In genomic region chr7:28780857-28781256, GRCm38 (mm10) we compare ENCODE assay signal across 9 mouse cellular contexts. TPM values are rescaled to one million over a fixed set of nuclear protein-coding genes. Genes with fewer than 3 reads are reported as not detected.
DNase-seq lines count a peak whose midpoint lies in the region; ATAC-seq and TF ChIP-seq lines count a peak whose summit lies in the region.
"Had no signal": no experiment of that assay in that cellular context is flagged by ENCODE, and none has a peak within 500 bp of the region (broad histone marks: within the 10 kb centered on the region; RNA-seq: fewer than 3 reads in every experiment).

No protein-coding gene starts in this region.

- peak; percentile 34; the same call in 1 of the 2 replicates for ATAC-seq in heart, embryonic 16.5 days (replicated peaks; ENCODE audit: extremely low read depth, insufficient read depth, low FRiP score)
- ATAC-seq in heart, embryonic 12.5 days (ENCODE audit: insufficient number of reproducible peaks, low FRiP score), result no peak

- TF ChIP-seq CTCF in thymus, adult 2 months (IDR thresholded peaks at IDR 0.05; ENCODE audit: borderline replicate concordance, control insufficient read depth, extremely low read depth, insufficient read depth, low read length, poor library complexity), result no peak

- no peak overlapping the region for H3K4me3 ChIP-seq in heart, embryonic 16.5 days (ENCODE audit: low read length)
- no peak overlapping the region for H3K4me3 ChIP-seq in heart, embryonic 12.5 days
- peak overlapping the region; percentile 16; the same call in 1 of the 2 replicates for H3K4me3 ChIP-seq in thymus, adult 2 months (ENCODE audit: control insufficient read depth, insufficient read depth, low read length)
- H3K4me3 ChIP-seq: hindbrain, embryonic 15.5 days had no signal

- H3K36me3 ChIP-seq in heart, embryonic 16.5 days (ENCODE audit: control insufficient read depth, insufficient read depth), result peaks cover 5% of the 10 kb centered on the region; the same call in 1 of the 2 replicates
- H3K36me3 ChIP-seq in heart, embryonic 12.5 days, result peaks cover 35% of the 10 kb centered on the region
- H3K36me3 ChIP-seq in thymus, adult 2 months (ENCODE audit: control insufficient read depth, insufficient read depth, low read length), result no peaks in the 10 kb centered on the region

- H3K4me2 ChIP-seq in heart, embryonic 16.5 days (ENCODE audit: low read depth, low read length), result no peak overlapping the region
- no peak overlapping the region for H3K4me2 ChIP-seq in heart, embryonic 12.5 days
- H3K4me2 ChIP-seq: hindbrain, embryonic 15.5 days had no signal

- H3K27ac ChIP-seq in heart, embryonic 16.5 days (ENCODE audit: low read length), result peak overlapping the region; percentile 76
- no peak overlapping the region for H3K27ac ChIP-seq in heart, embryonic 12.5 days (ENCODE audit: poor library complexity, severe bottlenecking)
- peak overlapping the region; percentile 96 for H3K27ac ChIP-seq in thymus, adult 2 months (ENCODE audit: control insufficient read depth, insufficient read depth, low read length)
- H3K27ac ChIP-seq: hindbrain, embryonic 15.5 days had no signal

- H3K4me1 ChIP-seq in heart, embryonic 16.5 days (ENCODE audit: control insufficient read depth, insufficient read depth, low read length), result peaks cover 7% of the 10 kb centered on the region
- peaks cover 26% of the 10 kb centered on the region for H3K4me1 ChIP-seq in heart, embryonic 12.5 days (replicated peaks)
- H3K4me1 ChIP-seq in thymus, adult 2 months (replicated peaks; ENCODE audit: control insufficient read depth, insufficient read depth, low read length), result peaks cover 52% of the 10 kb centered on the region

- H3K9ac ChIP-seq in heart, embryonic 16.5 days (ENCODE audit: low read length), result peak overlapping the region; percentile 17; the same call in 1 of the 2 replicates
- H3K9ac ChIP-seq in heart, embryonic 12.5 days, result no peak overlapping the region
- H3K9ac ChIP-seq: hindbrain, embryonic 15.5 days had no signal

- no peak for TF ChIP-seq POLR2A in thymus, adult 2 months (IDR thresholded peaks at IDR 0.05; ENCODE audit: control insufficient read depth, extremely low read depth, insufficient read depth, low read length, poor library complexity)

- no peaks in the 10 kb centered on the region for H3K9me3 ChIP-seq in heart, embryonic 16.5 days (replicated peaks; ENCODE audit: control insufficient read depth, low read length)
- no peaks in the 10 kb centered on the region for H3K9me3 ChIP-seq in heart, embryonic 12.5 days (replicated peaks)
- H3K9me3 ChIP-seq: hindbrain, embryonic 15.5 days had no signal

- DNase-seq in adrenal gland, adult (ENCODE audit: inconsistent age in 2 of 2, low spot score in 1 of 2), result peak; percentile 64 to 70
- no peak for DNase-seq in adrenal gland, postnatal 4 days (ENCODE audit: low spot score in 2 of 2)
- peak; percentile 51 to 54 for DNase-seq in right cerebral cortex, adult 2 months (ENCODE audit: low spot score in 2 of 2)
- no peak for DNase-seq in right cerebral cortex, postnatal 25 days
- peak; percentile 70 for DNase-seq in thymus, adult 2 months
- DNase-seq in layer of hippocampus, adult 9-10 months (ENCODE audit: low spot score), result no peak

- no peaks in the 10 kb centered on the region for H3K27me3 ChIP-seq in heart, embryonic 16.5 days (ENCODE audit: control insufficient read depth, insufficient read depth, low read length)
- H3K27me3 ChIP-seq in heart, embryonic 12.5 days (replicated peaks), result no peaks in the 10 kb centered on the region
- no peaks in the 10 kb centered on the region for H3K27me3 ChIP-seq in thymus, adult 2 months (ENCODE audit: control insufficient read depth, insufficient read depth, low read length)
- H3K27me3 ChIP-seq: hindbrain, embryonic 15.5 days had no signal

- WGBS in heart, embryonic 16.5 days, result 53% methylated on average over 7 of the region's 7 CpGs
- WGBS in heart, embryonic 12.5 days, result 65% methylated on average over 7 of the region's 7 CpGs
- WGBS in thymus, adult 2 months, result 2% methylated on average over 7 of the region's 7 CpGs

RNA-seq across cellular contexts. Expression of gene Rinl, which starts 7.9 kb away (rescaled TPM):
- total RNA-seq in adrenal gland, postnatal 4 days (2021), result 1 to 10 TPM; 2.2 to 4.2 TPM
- 5.8 and 11.1 TPM in 2 replicates for polyA plus RNA-seq in heart, embryonic 16.5 days (2015; fragmentation: Nextera tagmentation; extraction: Ambion mirVana)
- 2.7 and 2.8 TPM in 2 replicates for polyA plus RNA-seq in heart, embryonic 12.5 days (2016; fragmentation: Nextera tagmentation; extraction: Ambion mirVana)
- 91.9 and 93.7 TPM in 2 replicates for polyA plus RNA-seq in thymus, adult 2 months (2012; rRNA removed)

RNA-seq across cellular contexts. Expression of gene Nfkbib, which starts 13.5 kb away (rescaled TPM):
- 10 to 100 TPM; 24.6 to 27.3 TPM for total RNA-seq in adrenal gland, postnatal 4 days (2021)
- polyA plus RNA-seq in heart, embryonic 16.5 days (2015; fragmentation: Nextera tagmentation; extraction: Ambion mirVana), result 34.7 and 41.0 TPM in 2 replicates
- 30.0 and 32.1 TPM in 2 replicates for polyA plus RNA-seq in heart, embryonic 12.5 days (2016; fragmentation: Nextera tagmentation; extraction: Ambion mirVana)
- 75.5 and 78.8 TPM in 2 replicates for polyA plus RNA-seq in thymus, adult 2 months (2012; rRNA removed)

RNA-seq across cellular contexts. Expression of gene Sirt2, which starts 14.3 kb away (rescaled TPM):
- 10 to 100 TPM; 62.8 to 66.2 TPM for total RNA-seq in adrenal gland, postnatal 4 days (2021)
- 60.4 and 65.1 TPM in 2 replicates for polyA plus RNA-seq in heart, embryonic 16.5 days (2015; fragmentation: Nextera tagmentation; extraction: Ambion mirVana)
- polyA plus RNA-seq in heart, embryonic 12.5 days (2016; fragmentation: Nextera tagmentation; extraction: Ambion mirVana), result 46.6 and 49.0 TPM in 2 replicates
- 101 and 104 TPM in 2 replicates for polyA plus RNA-seq in thymus, adult 2 months (2012; rRNA removed)

RNA-seq across cellular contexts. Expression of gene Ccer2, which starts 24.9 kb away (rescaled TPM):
- total RNA-seq in adrenal gland, postnatal 4 days (2021), result not detected
- polyA plus RNA-seq in heart, embryonic 16.5 days (2015; fragmentation: Nextera tagmentation; extraction: Ambion mirVana), result not detected in 2 replicates
- polyA plus RNA-seq in heart, embryonic 12.5 days (2016; fragmentation: Nextera tagmentation; extraction: Ambion mirVana), result not detected in 2 replicates
- polyA plus RNA-seq in thymus, adult 2 months (2012; rRNA removed), result 0.16 and 0.24 TPM in 2 replicates

RNA-seq across cellular contexts. Expression of gene Hnrnpl, which starts 27.5 kb away (rescaled TPM):
- 100 to 1,000 TPM; 722 to 725 TPM for total RNA-seq in adrenal gland, postnatal 4 days (2021)
- 135 and 139 TPM in 2 replicates for polyA plus RNA-seq in heart, embryonic 16.5 days (2015; fragmentation: Nextera tagmentation; extraction: Ambion mirVana)
- polyA plus RNA-seq in heart, embryonic 12.5 days (2016; fragmentation: Nextera tagmentation; extraction: Ambion mirVana), result 218 and 232 TPM in 2 replicates
- 562 and 568 TPM in 2 replicates for polyA plus RNA-seq in thymus, adult 2 months (2012; rRNA removed)

Comparison
In these comparisons a context has a peak if more than half of its experiments do, and no peak if none do; other contexts are left out.
1. DNase-seq: peak in adrenal gland, adult (2 of 2), right cerebral cortex, adult 2 months (2 of 2) and thymus, adult 2 months (single experiment); none in adrenal gland, postnatal 4 days (0 of 2), right cerebral cortex, postnatal 25 days (single experiment) and layer of hippocampus, adult 9-10 months (single experiment).